Mouse (Mus musculus) forebrain, embryonic 16.5 days (tissue): Measurements from ENCODE around the gene Pi4k2a. TPM values are rescaled to one million over a fixed set of nuclear protein-coding genes. Genes with fewer than 3 reads are reported as not detected.

Experiments used
- ATAC-seq: fragments of 200-750 bp; cut with Nextera tagmentation; 2 replicates; pipeline ENCODE4 v1.8.0; 2017; ENCODE audit warnings: mild to moderate bottlenecking, moderate library complexity
- H3K27ac ChIP-seq: fragments of 300-500 bp; sonication (generic); 2 replicates; pipeline ENCODE4 v1.5.1; 2014; ENCODE audit warnings: low read length, control low read depth
- H3K27me3 ChIP-seq: fragments of 300-500 bp; sonication (generic); replicated peaks from 2 replicates; pipeline ENCODE4 v1.6.1; 2014; ENCODE audit warnings: low read length; ENCODE audit not compliant: control insufficient read depth, insufficient read depth
- H3K36me3 ChIP-seq: fragments of 300-500 bp; sonication (generic); 2 replicates; pipeline ENCODE4 v1.6.1; 2014; ENCODE audit not compliant: control insufficient read depth, insufficient read depth
- H3K4me1 ChIP-seq: fragments of 300-500 bp; sonication (generic); replicated peaks from 2 replicates; pipeline ENCODE4 v1.6.1; 2014; ENCODE audit warnings: low read length; ENCODE audit not compliant: control insufficient read depth, insufficient read depth
- H3K4me2 ChIP-seq: fragments of 300-500 bp; sonication (generic); 2 replicates; pipeline ENCODE4 v1.6.1; 2014; ENCODE audit warnings: mild to moderate bottlenecking, low read length, control low read depth
- H3K4me3 ChIP-seq: fragments of 300-500 bp; sonication (generic); replicated peaks from 2 replicates; pipeline ENCODE4 v1.5.1; 2014; ENCODE audit warnings: mild to moderate bottlenecking, low read length, control low read depth
- H3K9ac ChIP-seq: fragments of 300-500 bp; sonication (generic); replicated peaks from 2 replicates; pipeline ENCODE4 v1.6.1; 2014; ENCODE audit warnings: low read depth, low read length, control low read depth
- H3K9me3 ChIP-seq: fragments of 300-500 bp; sonication (generic); 2 replicates; pipeline ENCODE4 v1.6.1; 2016; ENCODE audit warnings: low read length; ENCODE audit not compliant: control insufficient read depth
- WGBS: fragments of 180-500 bp; shearing (Covaris S2); extraction: QIAGEN DNeasy Blood & Tissue Kit; methylation state at CpG from one replicate; pipeline ENCODE4 v1.1.7; 2014; 5-methylcytosine and 5-hydroxymethylcytosine counted together
- polyA plus RNA-seq: library from polyadenylated mRNA; unstranded; fragments of >200 nt; fragmentation: Nextera tagmentation; extraction: Ambion mirVana; gene quantifications from 2 replicates; pipeline ENCODE4 v1.2.1, GENCODE M21; 2015

Pi4k2a gene
- polyA plus RNA-seq, 1 experiment from 2014 or later: 28.8 TPM

GRCm38 (mm10) chr19:42056719-42057409 is 33.4 kb upstream of the Pi4k2a start:
- Histone ChIP-seq H3K4me2 (no peak overlapping the region), H3K9me3 (no peaks in the 10 kb centered on the region), H3K4me1 (no peaks in the 10 kb centered on the region), H3K27ac (no peak overlapping the region), H3K9ac (no peak overlapping the region), H3K27me3 (no peaks in the 10 kb centered on the region), H3K4me3 (no peak overlapping the region), H3K36me3 (no peaks in the 10 kb centered on the region)
- 88% methylated on average over 6 of the region's 6 CpGs for WGBS
- ATAC-seq: no peak

- H3K9ac ChIP-seq: no peak overlapping the region
- H3K4me2 ChIP-seq: no peak overlapping the region
- WGBS: 73% methylated on average over 7 of the region's 7 CpGs
- ATAC-seq: no peak
- H3K27ac ChIP-seq: no peak overlapping the region
- no peaks in the 10 kb centered on the region for H3K4me1 ChIP-seq
- no peaks in the 10 kb centered on the region for H3K27me3 ChIP-seq
- H3K4me3 ChIP-seq: no peak overlapping the region
- no peaks in the 10 kb centered on the region for H3K36me3 ChIP-seq
- H3K9me3 ChIP-seq: no peaks in the 10 kb centered on the region
Observed at GRCm38 (mm10) chr19:42058426-42058825, 31.8 kb upstream of the Pi4k2a start.

- 93% methylated on average over 7 of the region's 7 CpGs for WGBS
- Histone ChIP-seq H3K4me2 (no peak overlapping the region), H3K36me3 (no peaks in the 10 kb centered on the region), H3K27me3 (no peaks in the 10 kb centered on the region), H3K4me1 (no peaks in the 10 kb centered on the region), H3K9ac (no peak overlapping the region), H3K9me3 (no peaks in the 10 kb centered on the region), H3K27ac (no peak overlapping the region), H3K4me3 (no peak overlapping the region)
- no peak for ATAC-seq
Observed at GRCm38 (mm10) chr19:42061443-42061842, 28.8 kb upstream of the Pi4k2a start.

GRCm38 (mm10) chr19:42068441-42069240 is 21.6 kb upstream of the Pi4k2a start:
- WGBS: 89% methylated on average over 11 of the region's 11 CpGs
- no peaks in the 10 kb centered on the region for H3K36me3 ChIP-seq
- H3K4me2 ChIP-seq: no peak overlapping the region
- H3K4me3 ChIP-seq: no peak overlapping the region
- no peaks in the 10 kb centered on the region for H3K9me3 ChIP-seq
- no peaks in the 10 kb centered on the region for H3K4me1 ChIP-seq
- no peak overlapping the region for H3K27ac ChIP-seq
- no peak for ATAC-seq
- H3K9ac ChIP-seq: no peak overlapping the region
- no peaks in the 10 kb centered on the region for H3K27me3 ChIP-seq

- Histone ChIP-seq H3K9me3 (no peaks in the 10 kb centered on the region), H3K27me3 (no peaks in the 10 kb centered on the region), H3K4me3 (no peak overlapping the region), H3K9ac (no peak overlapping the region), H3K27ac (no peak overlapping the region), H3K4me1 (no peaks in the 10 kb centered on the region), H3K4me2 (no peak overlapping the region), H3K36me3 (no peaks in the 10 kb centered on the region)
- WGBS: 69% methylated on average over 6 of the region's 6 CpGs
- no peak for ATAC-seq
Observed at GRCm38 (mm10) chr19:42069241-42069525, 21.1 kb upstream of the Pi4k2a start.

GRCm38 (mm10) chr19:42071221-42071620 is 19.0 kb upstream of the Pi4k2a start:
- 77% methylated on average over 7 of the region's 7 CpGs for WGBS
- H3K4me2 ChIP-seq: no peak overlapping the region
- no peak overlapping the region for H3K9ac ChIP-seq
- ATAC-seq: no peak
- H3K4me3 ChIP-seq: no peak overlapping the region
- no peaks in the 10 kb centered on the region for H3K27me3 ChIP-seq
- no peak overlapping the region for H3K27ac ChIP-seq
- no peaks in the 10 kb centered on the region for H3K4me1 ChIP-seq
- H3K9me3 ChIP-seq: no peaks in the 10 kb centered on the region
- peaks cover 8% of the 10 kb centered on the region for H3K36me3 ChIP-seq

- Histone ChIP-seq H3K9me3 (no peaks in the 10 kb centered on the region), H3K36me3 (peaks cover 13% of the 10 kb centered on the region), H3K27me3 (no peaks in the 10 kb centered on the region), H3K9ac (no peak overlapping the region), H3K4me2 (no peak overlapping the region), H3K4me1 (no peaks in the 10 kb centered on the region), H3K4me3 (no peak overlapping the region), H3K27ac (no peak overlapping the region)
- ATAC-seq: no peak
- WGBS: 79% methylated on average over 15 of the region's 15 CpGs
Observed at GRCm38 (mm10) chr19:42071886-42072608, 18.2 kb upstream of the Pi4k2a start.

GRCm38 (mm10) chr19:42072802-42073201 is 17.5 kb upstream of the Pi4k2a start:
- no peak overlapping the region for H3K4me3 ChIP-seq
- H3K4me2 ChIP-seq: no peak overlapping the region
- H3K9ac ChIP-seq: no peak overlapping the region
- no peak overlapping the region for H3K27ac ChIP-seq
- peaks cover 16% of the 10 kb centered on the region for H3K36me3 ChIP-seq
- ATAC-seq: no peak
- WGBS: 79% methylated on average over 7 of the region's 7 CpGs
- no peaks in the 10 kb centered on the region for H3K27me3 ChIP-seq
- H3K4me1 ChIP-seq: no peaks in the 10 kb centered on the region
- no peaks in the 10 kb centered on the region for H3K9me3 ChIP-seq

- H3K4me3 ChIP-seq: no peak overlapping the region
- no peaks in the 10 kb centered on the region for H3K9me3 ChIP-seq
- H3K36me3 ChIP-seq: peaks cover 16% of the 10 kb centered on the region
- 87% methylated on average over 2 of the region's 2 CpGs for WGBS
- H3K4me1 ChIP-seq: no peaks in the 10 kb centered on the region
- H3K4me2 ChIP-seq: no peak overlapping the region
- H3K27me3 ChIP-seq: no peaks in the 10 kb centered on the region
- no peak for ATAC-seq
- no peak overlapping the region for H3K9ac ChIP-seq
- H3K27ac ChIP-seq: no peak overlapping the region
Observed at GRCm38 (mm10) chr19:42075051-42075450, 15.2 kb upstream of the Pi4k2a start.
